Mouse (Mus musculus) heart, embryonic 16.5 days (tissue): ENCODE measurements at regions not wholly inside any gene's neighbourhood (a gene's known extent, or its start where the extent isn't known, plus 50 kb on each side); places are given as distances from the start of the nearest gene placed in this dataset.

ENCODE experiments used
- ATAC-seq: fragments of 200-750 bp; cut with Nextera tagmentation; replicated peaks from 2 replicates; pipeline ENCODE4 v1.8.0; 2017; ENCODE audit warnings: moderate number of reproducible peaks; ENCODE audit not compliant: insufficient read depth, low FRiP score; ENCODE audit errors: extremely low read depth
- H3K27ac ChIP-seq: fragments of 300-500 bp; sonication (generic); 2 replicates; pipeline ENCODE4 v1.5.1; 2014; ENCODE audit warnings: mild to moderate bottlenecking, low read length, control low read depth, moderate library complexity
- H3K27me3 ChIP-seq: fragments of 300-500 bp; sonication (generic); 2 replicates; pipeline ENCODE4 v1.6.1; 2014; ENCODE audit warnings: low read length, mixed read lengths; ENCODE audit not compliant: control insufficient read depth, insufficient read depth
- H3K36me3 ChIP-seq: fragments of 300-500 bp; sonication (generic); 2 replicates; pipeline ENCODE4 v1.6.1; 2014; ENCODE audit not compliant: control insufficient read depth, insufficient read depth
- H3K4me1 ChIP-seq: fragments of 300-500 bp; sonication (generic); 2 replicates; pipeline ENCODE4 v1.6.1; 2014; ENCODE audit warnings: low read length, mixed read lengths; ENCODE audit not compliant: control insufficient read depth, insufficient read depth
- H3K4me2 ChIP-seq: fragments of 300-500 bp; sonication (generic); 2 replicates; pipeline ENCODE4 v1.6.1; 2014; ENCODE audit warnings: low read depth, mild to moderate bottlenecking, control low read depth, low read length
- H3K4me3 ChIP-seq: fragments of 300-500 bp; sonication (generic); 2 replicates; pipeline ENCODE4 v1.5.1; 2014; ENCODE audit warnings: mild to moderate bottlenecking, control low read depth, low read length
- H3K9ac ChIP-seq: fragments of 300-500 bp; sonication (generic); 2 replicates; pipeline ENCODE4 v1.6.1; 2014; ENCODE audit warnings: low read length, control low read depth
- H3K9me3 ChIP-seq: fragments of 300-500 bp; sonication (generic); replicated peaks from 2 replicates; pipeline ENCODE4 v1.6.1; 2016; ENCODE audit warnings: low read length; ENCODE audit not compliant: control insufficient read depth
- WGBS: fragments of 180-500 bp; shearing (Covaris S2); extraction: QIAGEN DNeasy Blood & Tissue Kit; methylation state at CpG from one replicate; pipeline ENCODE4 v1.1.7; 2014; 5-methylcytosine and 5-hydroxymethylcytosine counted together

- no peaks in the 10 kb centered on the region for H3K36me3 ChIP-seq
- WGBS = 41% methylated on average over 4 of the region's 4 CpGs
- H3K9ac ChIP-seq = no peak overlapping the region
- no peak for ATAC-seq
- no peak overlapping the region for H3K4me3 ChIP-seq
- H3K4me2 ChIP-seq = no peak overlapping the region
- no peak overlapping the region for H3K27ac ChIP-seq
- H3K4me1 ChIP-seq = no peaks in the 10 kb centered on the region
- H3K27me3 ChIP-seq = no peaks in the 10 kb centered on the region
- no peaks in the 10 kb centered on the region; the same call in 1 of the 2 replicates for H3K9me3 ChIP-seq
Observed at GRCm38 (mm10) chr7:123642596-123642995, 142.3 kb upstream of the Zkscan2 start.

GRCm38 (mm10) chr7:123643426-123643825, 143.2 kb upstream of the Zkscan2 start:
- H3K4me2 ChIP-seq = no peak overlapping the region
- no peak overlapping the region for H3K9ac ChIP-seq
- no peak for ATAC-seq
- no peaks in the 10 kb centered on the region for H3K27me3 ChIP-seq
- no peak overlapping the region for H3K4me3 ChIP-seq
- no peaks in the 10 kb centered on the region; the same call in 1 of the 2 replicates for H3K9me3 ChIP-seq
- no peaks in the 10 kb centered on the region for H3K36me3 ChIP-seq
- no peaks in the 10 kb centered on the region for H3K4me1 ChIP-seq
- 30% methylated on average over 2 of the region's 2 CpGs for WGBS
- no peak overlapping the region for H3K27ac ChIP-seq

- H3K4me3 ChIP-seq = no peak overlapping the region
- H3K36me3 ChIP-seq = no peaks in the 10 kb centered on the region
- H3K9ac ChIP-seq = no peak overlapping the region
- no peak overlapping the region for H3K27ac ChIP-seq
- no peaks in the 10 kb centered on the region for H3K9me3 ChIP-seq
- H3K4me1 ChIP-seq = no peaks in the 10 kb centered on the region
- 79% methylated on average over 3 of the region's 3 CpGs for WGBS
- ATAC-seq = no peak
- H3K27me3 ChIP-seq = no peaks in the 10 kb centered on the region
- H3K4me2 ChIP-seq = no peak overlapping the region
Observed at GRCm38 (mm10) chr7:123645521-123645920, 145.3 kb upstream of the Zkscan2 start.

- no peak overlapping the region for H3K4me2 ChIP-seq
- WGBS = 46% methylated on average over 5 of the region's 5 CpGs
- H3K9me3 ChIP-seq = peaks cover 2% of the 10 kb centered on the region; the same call in 1 of the 2 replicates
- H3K27ac ChIP-seq = no peak overlapping the region
- ATAC-seq = no peak
- no peak overlapping the region for H3K9ac ChIP-seq
- H3K27me3 ChIP-seq = no peaks in the 10 kb centered on the region
- H3K4me3 ChIP-seq = no peak overlapping the region
- H3K4me1 ChIP-seq = no peaks in the 10 kb centered on the region
- H3K36me3 ChIP-seq = no peaks in the 10 kb centered on the region
Observed at GRCm38 (mm10) chr7:123665459-123665858, 165.2 kb upstream of the Zkscan2 start.

- Histone ChIP-seq H3K4me3 (no peak overlapping the region), H3K36me3 (no peaks in the 10 kb centered on the region), H3K9me3 (no peaks in the 10 kb centered on the region), H3K4me1 (no peaks in the 10 kb centered on the region), H3K27ac (no peak overlapping the region), H3K4me2 (no peak overlapping the region), H3K27me3 (no peaks in the 10 kb centered on the region), H3K9ac (no peak overlapping the region)
- no peak for ATAC-seq
- WGBS = 67% methylated on average over 3 of the region's 3 CpGs
Observed at GRCm38 (mm10) chr7:123684762-123685161, 184.5 kb upstream of the Zkscan2 start.

- no peak overlapping the region for H3K27ac ChIP-seq
- H3K4me1 ChIP-seq = no peaks in the 10 kb centered on the region
- no peak overlapping the region for H3K9ac ChIP-seq
- no peak for ATAC-seq
- no peaks in the 10 kb centered on the region for H3K36me3 ChIP-seq
- H3K4me3 ChIP-seq = no peak overlapping the region
- no peaks in the 10 kb centered on the region for H3K9me3 ChIP-seq
- no peak overlapping the region for H3K4me2 ChIP-seq
- WGBS = 70% methylated on average over 3 of the region's 3 CpGs
- no peaks in the 10 kb centered on the region for H3K27me3 ChIP-seq
Observed at GRCm38 (mm10) chr7:123686547-123686946, 186.3 kb upstream of the Zkscan2 start.

- no peaks in the 10 kb centered on the region for H3K27me3 ChIP-seq
- no peaks in the 10 kb centered on the region for H3K36me3 ChIP-seq
- no peak for ATAC-seq
- 65% methylated on average over 4 of the region's 4 CpGs for WGBS
- H3K4me3 ChIP-seq = no peak overlapping the region
- H3K9ac ChIP-seq = no peak overlapping the region
- no peaks in the 10 kb centered on the region for H3K9me3 ChIP-seq
- H3K4me1 ChIP-seq = no peaks in the 10 kb centered on the region
- H3K4me2 ChIP-seq = no peak overlapping the region
- H3K27ac ChIP-seq = no peak overlapping the region
Observed at GRCm38 (mm10) chr7:123731016-123731415, 230.8 kb upstream of the Zkscan2 start.

- no peak for ATAC-seq
- no peak overlapping the region for H3K4me3 ChIP-seq
- no peak overlapping the region for H3K9ac ChIP-seq
- no peaks in the 10 kb centered on the region for H3K4me1 ChIP-seq
- 67% methylated on average over 3 of the region's 3 CpGs for whole genome bisulfite sequencing
- H3K4me2 ChIP-seq = no peak overlapping the region
- H3K9me3 ChIP-seq = peaks cover 4% of the 10 kb centered on the region; the same call in 1 of the 2 replicates
- H3K36me3 ChIP-seq = no peaks in the 10 kb centered on the region
- H3K27me3 ChIP-seq = no peaks in the 10 kb centered on the region
- H3K27ac ChIP-seq = no peak overlapping the region
Observed at GRCm38 (mm10) chr7:123733061-123733460, 232.8 kb upstream of the Zkscan2 start.

GRCm38 (mm10) chr7:123747986-123748385, 234.7 kb upstream of the Hs3st4 start:
- 42% methylated on average over 4 of the region's 4 CpGs for WGBS
- no peak overlapping the region for H3K4me2 ChIP-seq
- no peaks in the 10 kb centered on the region for H3K27me3 ChIP-seq
- H3K9me3 ChIP-seq = no peaks in the 10 kb centered on the region
- H3K27ac ChIP-seq = no peak overlapping the region
- H3K4me3 ChIP-seq = no peak overlapping the region
- H3K36me3 ChIP-seq = no peaks in the 10 kb centered on the region
- no peaks in the 10 kb centered on the region for H3K4me1 ChIP-seq
- no peak for ATAC-seq
- no peak overlapping the region for H3K9ac ChIP-seq

- ATAC-seq = no peak
Observed at GRCm38 (mm10) chr7:123753252-123753651, 229.4 kb upstream of the Hs3st4 start.

More at GRCm38 (mm10) chr7:123753252-123753651, 229.4 kb upstream of the Hs3st4 start:
- Histone ChIP-seq H3K9ac (no peak overlapping the region), H3K9me3 (no peaks in the 10 kb centered on the region), H3K4me2 (no peak overlapping the region), H3K27ac (no peak overlapping the region), H3K4me3 (no peak overlapping the region), H3K27me3 (no peaks in the 10 kb centered on the region), H3K4me1 (no peaks in the 10 kb centered on the region), H3K36me3 (no peaks in the 10 kb centered on the region)
- WGBS = 66% methylated on average over 3 of the region's 3 CpGs
